Mouse (Mus musculus) cerebellum, adult 2 months (tissue): ENCODE data around the gene Agbl5. TPM values are rescaled to one million over a fixed set of nuclear protein-coding genes. Genes with fewer than 3 reads are reported as not detected.

Experiments used
- DNase-seq, 2 experiments: peaks; one replicate each; pipeline ENCODE4 v3.0.0; 2021
- H3K27ac ChIP-seq: fragments of 200-500 bp; 2 replicates; pipeline ENCODE4 v1.5.1; 2012; ENCODE audit warnings: low read length, control low read depth, inconsistent platforms; ENCODE audit not compliant: insufficient read depth
- H3K27me3 ChIP-seq: fragments of 200-500 bp; 2 replicates; pipeline ENCODE4 v1.6.1; 2012; ENCODE audit warnings: inconsistent platforms, mild to moderate bottlenecking, low read length, moderate library complexity; ENCODE audit not compliant: control insufficient read depth, insufficient read depth
- H3K4me1 ChIP-seq: fragments of 200-500 bp; 2 replicates; pipeline ENCODE4 v1.6.1; 2011; ENCODE audit warnings: low read length; ENCODE audit not compliant: control insufficient read depth, insufficient read depth
- H3K4me3 ChIP-seq: fragments of 200-500 bp; replicated peaks from 2 replicates; pipeline ENCODE3; 2011; ENCODE audit warnings: mild to moderate bottlenecking, low read depth, low read length, control low read depth; ENCODE audit not compliant: insufficient read depth
- CTCF ChIP-seq: fragments of 200-500 bp; IDR thresholded peaks from 2 replicates; pipeline ENCODE4 v1.5.1; 2011; ENCODE audit warnings: low read depth, mild to moderate bottlenecking, control low read depth, low read length, moderate library complexity, borderline replicate concordance; ENCODE audit not compliant: insufficient read depth
- POLR2A ChIP-seq: fragments of 200-500 bp; IDR thresholded peaks from 2 replicates; pipeline ENCODE4 v1.6.1; 2011; ENCODE audit warnings: low read length, control low read depth, borderline replicate concordance; ENCODE audit not compliant: insufficient read depth
- WGBS: fragments of 180-500 bp; shearing (Covaris S2); methylation state at CpG from one replicate; pipeline ENCODE4 v1.1.7; 2018; 5-methylcytosine and 5-hydroxymethylcytosine counted together
- polyA plus RNA-seq: library from polyadenylated mRNA; depleted of rRNA; stranded (reverse); fragments of >200 nt; gene quantifications from 2 replicates; pipeline ENCODE4 v1.2.3, GENCODE M21; 2012

Gene Agbl5
- polyA plus RNA-seq, 1 experiment, result 15.1 TPM

DNA sequence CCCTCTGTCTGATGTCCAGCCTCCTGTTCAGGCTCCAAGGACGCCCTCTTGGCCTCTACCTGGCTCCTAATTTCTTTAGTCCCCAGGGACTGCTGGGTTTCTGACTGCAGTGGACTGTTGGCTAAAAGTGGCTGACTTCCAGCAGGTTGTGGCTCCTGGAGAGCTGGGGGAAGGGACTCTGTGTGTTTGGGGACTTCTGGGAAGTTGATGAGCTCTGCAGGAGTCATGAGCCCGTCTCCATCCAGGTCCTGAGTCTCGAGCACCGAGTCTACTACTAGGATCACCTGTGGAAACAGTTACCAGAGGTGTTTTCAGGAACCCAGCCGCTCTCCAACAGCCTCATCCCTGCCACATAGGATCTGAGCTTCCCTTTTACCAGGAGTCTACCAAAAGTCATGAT, 45.2 kb downstream of the Agbl5 start:
- WGBS, result 69% methylated on average over 5 of the region's 5 CpGs

DNA sequence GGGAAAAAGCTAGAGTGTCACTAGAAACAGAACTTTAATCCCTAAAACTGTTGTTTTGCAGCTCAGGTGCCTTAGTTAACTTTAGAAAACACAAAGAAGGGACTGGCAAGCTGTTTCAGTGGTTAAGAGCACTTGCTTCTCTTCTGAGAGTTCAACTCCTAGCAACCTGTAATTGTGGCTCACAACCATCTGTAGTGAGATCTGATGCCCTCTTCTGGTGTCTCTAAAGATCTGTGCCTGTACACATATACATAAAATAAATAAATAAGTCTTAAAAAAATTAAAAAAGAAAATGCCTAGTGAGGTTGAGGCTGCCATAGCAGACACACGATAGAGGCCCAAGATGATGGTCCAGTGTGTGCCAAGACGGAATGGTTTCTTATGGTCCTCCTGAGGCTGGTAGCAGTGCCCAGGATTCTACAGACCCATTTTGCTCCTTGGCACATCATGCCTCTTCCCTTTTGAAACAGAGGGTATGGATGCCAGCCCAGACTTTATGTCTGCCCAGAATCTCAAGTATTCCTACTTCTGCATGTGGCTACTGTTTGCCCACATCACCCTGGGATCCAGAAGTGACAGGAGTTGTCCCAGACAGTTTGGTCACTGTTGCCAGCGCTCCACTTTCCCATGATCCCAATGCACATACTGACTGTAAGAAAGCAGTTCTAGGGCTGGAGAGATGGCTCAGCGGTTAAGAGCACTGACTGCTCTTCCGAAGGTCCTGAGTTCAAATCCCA, 46.4 kb downstream of the Agbl5 start:
- Histone ChIP-seq H3K27ac (no peak overlapping the region), H3K4me3 (no peak overlapping the region), H3K27me3 (no peaks in the 10 kb centered on the region), H3K4me1 (0 out of 2 replicates have a peak, but pooled peaks cover 3% of the 10 kb centered on the region)
- 82% methylated on average over 5 of the region's 5 CpGs for WGBS
- TF ChIP-seq POLR2A, result no peak
- no peak for TF ChIP-seq CTCF
- DNase-seq, result peak in 1 of 2 experiments; percentile 5

More for the DNA sequence above, 45.2 kb downstream of the Agbl5 start:
- peak in 1 of 2 experiments; percentile 5 for DNase-seq
- Histone ChIP-seq H3K27me3 (no peaks in the 10 kb centered on the region), H3K4me3 (no peak overlapping the region), H3K4me1 (0 out of 2 replicates have a peak, but pooled peaks cover 3% of the 10 kb centered on the region), H3K27ac (no peak overlapping the region)
- TF ChIP-seq CTCF, result no peak
- TF ChIP-seq POLR2A, result no peak

DNA sequence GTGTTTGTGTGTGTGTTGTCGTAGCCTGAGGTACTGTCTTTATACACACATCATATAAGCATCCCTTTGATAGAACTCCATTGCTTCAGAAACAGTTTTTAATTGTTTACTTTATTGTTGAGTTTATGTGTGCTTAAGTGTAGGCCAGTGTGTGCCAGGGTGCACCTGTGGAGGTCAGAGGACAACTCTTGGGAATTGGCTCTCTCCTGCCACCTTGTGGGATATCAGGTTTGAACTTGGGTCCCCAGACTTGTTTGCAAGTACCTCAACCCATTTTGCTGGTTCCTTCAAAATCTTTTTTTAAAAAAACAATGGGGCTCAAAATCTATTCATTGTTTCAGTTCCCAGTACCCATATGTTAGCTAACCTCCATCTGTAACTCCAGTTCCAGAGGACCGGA, 54.5 kb downstream of the Agbl5 start:
- peak; percentile 33; the same call in 1 of the 2 replicates for TF ChIP-seq CTCF
- no peak for TF ChIP-seq POLR2A

GRCm38 (mm10) chr5:30944344-30944743, 55.9 kb downstream of the Agbl5 start:
- 95% methylated on average over 6 of the region's 6 CpGs for WGBS
- Histone ChIP-seq H3K27ac (no peak overlapping the region), H3K27me3 (no peaks in the 10 kb centered on the region), H3K4me3 (no peak overlapping the region), H3K4me1 (peaks cover 3% of the 10 kb centered on the region; the same call in 1 of the 2 replicates)
- DNase-seq, result no peak
- TF ChIP-seq POLR2A, result no peak
- TF ChIP-seq CTCF, result no peak

More for the DNA sequence above, 54.5 kb downstream of the Agbl5 start:
- Histone ChIP-seq H3K27ac (no peak overlapping the region), H3K4me1 (peaks cover 3% of the 10 kb centered on the region; the same call in 1 of the 2 replicates), H3K27me3 (no peaks in the 10 kb centered on the region), H3K4me3 (no peak overlapping the region)
- DNase-seq, result peak; percentile 4 to 9
- 98% methylated on average over 2 of the region's 2 CpGs for WGBS

DNA sequence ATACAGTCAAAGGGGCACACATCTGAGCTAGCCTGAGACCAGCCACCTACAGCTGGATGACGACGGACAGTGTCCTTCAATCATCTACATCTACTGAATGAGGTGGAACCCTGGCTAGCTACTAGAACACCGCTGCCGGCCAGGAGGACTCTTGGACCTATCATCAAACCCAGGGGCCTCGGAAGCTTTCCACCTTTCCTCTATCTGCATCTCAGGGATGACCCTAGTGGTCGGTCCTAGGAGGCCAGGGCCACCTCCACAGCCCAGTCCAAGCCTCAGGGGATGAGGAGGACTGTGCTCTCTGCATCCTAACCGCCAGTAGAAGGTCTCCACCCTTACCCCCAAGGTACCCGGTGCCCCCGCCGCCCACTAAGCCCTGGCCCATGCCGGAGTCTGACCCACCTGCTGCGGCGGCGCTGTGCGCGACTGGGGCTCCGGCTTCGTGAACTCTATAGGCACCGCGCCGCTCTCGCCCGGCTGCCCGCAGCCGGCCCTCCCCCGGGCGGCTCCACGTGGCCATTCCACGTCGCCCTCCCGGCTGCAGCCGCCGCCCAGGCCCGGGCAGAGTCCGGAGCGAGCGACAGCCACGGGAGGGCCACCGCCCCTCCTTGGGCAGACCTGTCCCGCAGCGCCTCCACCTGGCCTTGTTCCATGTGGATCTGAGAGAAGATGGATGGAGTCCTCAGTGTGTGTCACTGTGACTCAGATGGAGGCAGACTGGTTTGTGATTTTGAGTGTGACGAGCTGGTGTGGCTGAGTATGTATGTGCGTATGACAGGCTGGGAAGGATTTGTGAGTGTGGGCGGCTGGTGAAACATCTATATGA, 56.7 kb downstream of the Agbl5 start, which contains the start of gene Cgref1:
TSS of gene Cgref1 (minus strand) at position 636 of the 826 bp plus-strand sequence.
- Histone ChIP-seq H3K27ac (no peak within 1 kb of the TSS), H3K4me1 (peaks cover 3% of the 10 kb centered on the region; the same call in 1 of the 2 replicates), H3K4me3 (peak within 1 kb of the TSS; percentile 55), H3K27me3 (no peaks in the 10 kb centered on the region)
- TF ChIP-seq POLR2A, result no peak
- peak; percentile 9; the same call in 1 of the 2 replicates for TF ChIP-seq CTCF
- WGBS, result 6% methylated on average over 44 of the region's 44 CpGs
- peak; percentile 79 to 82 for DNase-seq

GRCm38 (mm10) chr5:30948620-30949019, 60.1 kb downstream of the Agbl5 start:
- Histone ChIP-seq H3K4me1 (peaks cover 11% of the 10 kb centered on the region), H3K27ac (no peak overlapping the region), H3K4me3 (no peak overlapping the region), H3K27me3 (no peaks in the 10 kb centered on the region)
- DNase-seq, result no peak
- 89% methylated on average over 5 of the region's 5 CpGs for WGBS
- TF ChIP-seq POLR2A (no peak), CTCF (no peak)

DNA sequence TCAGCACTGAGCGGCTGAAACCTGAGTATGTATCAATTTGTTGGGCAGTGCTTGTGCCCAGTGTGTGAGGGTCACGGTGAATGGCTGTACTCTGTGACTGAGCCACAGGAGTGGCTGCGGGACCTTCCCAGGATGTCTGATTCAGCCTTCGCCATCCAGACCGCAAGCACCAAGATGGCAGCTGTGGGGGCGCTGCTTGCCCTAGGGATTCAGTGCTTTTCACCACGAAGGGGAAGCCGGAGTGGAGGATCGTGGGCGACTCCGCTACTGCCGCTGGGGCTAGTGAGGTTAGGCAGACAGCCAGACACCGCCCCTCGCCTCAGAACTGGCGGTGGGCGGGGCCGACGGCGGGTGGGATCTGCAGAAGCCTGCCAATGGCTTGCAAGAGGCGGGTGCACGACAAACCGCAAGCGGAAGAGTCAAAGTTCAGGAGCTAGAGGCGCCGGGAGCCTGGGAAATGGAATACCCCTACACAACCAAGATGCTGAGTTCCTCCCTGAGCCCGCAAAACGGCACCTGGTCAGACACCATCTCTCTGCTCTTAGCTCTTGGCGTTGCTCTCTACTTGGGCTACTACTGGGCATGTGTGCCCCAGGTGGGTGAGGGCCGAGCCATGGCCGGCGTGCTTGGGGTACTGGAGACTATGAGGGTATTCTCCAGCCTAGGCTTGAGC, 61.3 kb downstream of the Agbl5 start:
- Histone ChIP-seq H3K27ac (peak overlapping the region; percentile 60), H3K4me3 (peak overlapping the region; percentile 97), H3K27me3 (no peaks in the 10 kb centered on the region), H3K4me1 (peaks cover 22% of the 10 kb centered on the region)
- DNase-seq, result peak; percentile 86
- WGBS, result under 1% methylated on average over 31 of the region's 31 CpGs
- TF ChIP-seq POLR2A (peak; percentile 57; the same call in 1 of the 2 replicates), CTCF (no peak)
